16 mouse cellular contexts compared by ENCODE assay signal in the genomic region with DNA sequence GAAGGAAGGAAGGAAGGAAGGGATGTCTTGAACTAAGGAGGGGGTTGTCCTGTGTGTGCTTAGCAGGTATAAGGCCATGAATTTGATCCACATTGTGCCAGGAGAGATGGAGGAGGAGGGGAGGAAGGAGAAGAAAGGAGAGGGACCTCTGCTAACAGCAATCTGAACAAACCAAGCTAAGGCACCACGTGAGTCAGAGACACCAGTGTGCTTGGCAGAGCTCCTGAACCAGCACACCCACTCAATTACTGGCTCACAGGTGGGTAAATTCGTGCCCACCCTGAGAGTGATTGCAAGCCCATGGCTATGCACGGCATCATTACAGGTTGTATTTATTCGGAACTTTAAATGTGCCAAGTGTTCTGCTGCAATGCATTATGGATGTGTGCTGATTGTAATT.
"Had no signal": no experiment of that assay in that cellular context is flagged by ENCODE, and none has a peak within 500 bp of the region (broad histone marks: within the 10 kb centered on the region; RNA-seq: fewer than 3 reads in every experiment).

No protein-coding gene starts in this region.

- H3K4me1 ChIP-seq: neural tube, embryonic 13.5 days; neural tube, embryonic 15.5 days; stomach, embryonic 15.5 days had no signal

- H3K27ac ChIP-seq: neural tube, embryonic 13.5 days; neural tube, embryonic 15.5 days; stomach, embryonic 15.5 days; stomach, postnatal 0 days had no signal

- H3K27me3 ChIP-seq: neural tube, embryonic 13.5 days; neural tube, embryonic 15.5 days; stomach, embryonic 15.5 days had no signal

- DNase-seq: retina, postnatal 1 day; right cerebral cortex, adult 18-20 months; right cerebral cortex, postnatal 14 days; right cerebral cortex, postnatal 25 days; right cerebral cortex, postnatal 4 days; spleen, adult 18-20 months; thymus, adult 18-20 months; thymus, adult 2 months; thymus, postnatal 14 days; thymus, postnatal 25 days; thymus, postnatal 36 days; thymus, postnatal 4 days had no signal

- H3K4me2 ChIP-seq: neural tube, embryonic 13.5 days; neural tube, embryonic 15.5 days; stomach, embryonic 15.5 days had no signal

- H3K36me3 ChIP-seq: neural tube, embryonic 13.5 days; neural tube, embryonic 15.5 days; stomach, embryonic 15.5 days had no signal

- H3K4me3 ChIP-seq: neural tube, embryonic 13.5 days; neural tube, embryonic 15.5 days; stomach, embryonic 15.5 days had no signal

- H3K9me3 ChIP-seq: neural tube, embryonic 13.5 days; neural tube, embryonic 15.5 days; stomach, embryonic 15.5 days had no signal

- H3K9ac ChIP-seq: neural tube, embryonic 13.5 days; neural tube, embryonic 15.5 days; stomach, embryonic 15.5 days had no signal
